Mouse (Mus musculus): Measurements from ENCODE around the gene Smad9. TPM values are rescaled to one million over a fixed set of nuclear protein-coding genes. Genes with fewer than 3 reads are reported as not detected.

Gene Smad9
- polyA plus RNA-seq (2015; fragmentation: Nextera tagmentation; extraction: Ambion mirVana) = 1.1 and 1.3 TPM in 2 replicates

DNA sequence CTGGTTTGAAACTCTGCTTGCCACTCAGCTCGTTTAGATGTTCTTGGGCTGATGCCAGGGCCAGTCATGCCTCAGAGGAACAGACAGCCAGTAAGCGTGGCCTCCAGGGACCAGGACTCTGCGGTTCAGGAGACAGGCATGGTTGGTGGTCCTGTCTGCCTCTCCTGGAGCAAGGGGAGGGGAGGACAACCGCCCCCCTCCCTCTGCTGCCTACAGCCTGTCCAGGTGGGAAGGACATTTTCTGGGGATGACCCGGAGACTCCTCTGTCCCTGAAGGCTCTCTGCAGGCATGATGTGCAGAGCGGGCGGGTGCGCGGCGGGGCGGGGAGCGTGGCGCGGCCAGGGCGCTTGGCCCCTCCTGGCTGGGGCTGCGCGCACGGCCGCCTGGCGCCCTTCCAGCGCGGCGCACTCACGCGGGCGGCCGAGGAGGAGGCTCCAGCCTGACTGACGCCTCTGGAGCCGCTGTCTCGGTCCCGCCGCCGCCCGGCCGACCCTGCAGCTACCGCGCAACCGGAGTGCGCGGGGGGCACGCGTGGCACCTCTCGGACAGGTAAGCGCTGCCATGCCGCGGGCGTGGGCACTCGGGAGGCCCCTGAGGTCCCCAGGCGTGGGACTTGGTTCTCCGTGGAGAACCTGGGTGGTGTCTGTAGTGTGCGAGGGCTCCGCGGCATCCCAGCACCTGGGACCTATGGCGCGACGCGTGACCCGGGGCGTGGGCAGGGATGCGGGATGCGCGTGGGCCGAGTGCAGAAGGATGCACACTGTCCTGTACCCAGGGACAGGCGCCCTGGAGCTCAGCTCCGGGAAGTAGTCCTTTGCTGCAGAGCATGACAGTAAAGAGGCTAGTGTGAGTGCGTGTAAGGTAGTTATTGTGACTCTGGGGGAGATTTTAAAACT, at the start of gene Smad9:
TSS of gene Smad9 (plus strand) at position 438 of the 897 bp plus-strand sequence.
- H3K27me3 ChIP-seq (ENCODE audit: control insufficient read depth, insufficient read depth, low read length) = no peaks in the 10 kb centered on the region
- peak; percentile 89 for ATAC-seq (ENCODE audit: insufficient read depth, low FRiP score)
- H3K4me1 ChIP-seq (ENCODE audit: control insufficient read depth, insufficient read depth, low read length) = peaks cover 17% of the 10 kb centered on the region
- peak within 1 kb of the TSS; percentile 76 for H3K4me3 ChIP-seq (replicated peaks; ENCODE audit: low read length)
- peaks cover 5% of the 10 kb centered on the region for H3K36me3 ChIP-seq (ENCODE audit: control insufficient read depth, insufficient read depth, low read length)
- H3K4me2 ChIP-seq (ENCODE audit: low read depth, low read length) = peak within 1 kb of the TSS; percentile 98
- H3K27ac ChIP-seq (ENCODE audit: low read length) = peak within 1 kb of the TSS; percentile 72
- H3K9ac ChIP-seq (ENCODE audit: low read length) = peak within 1 kb of the TSS; percentile 84
- 1% methylated on average over 62 of the region's 66 CpGs for WGBS
- H3K9me3 ChIP-seq (replicated peaks; ENCODE audit: control insufficient read depth, low read length) = no peaks in the 10 kb centered on the region

DNA sequence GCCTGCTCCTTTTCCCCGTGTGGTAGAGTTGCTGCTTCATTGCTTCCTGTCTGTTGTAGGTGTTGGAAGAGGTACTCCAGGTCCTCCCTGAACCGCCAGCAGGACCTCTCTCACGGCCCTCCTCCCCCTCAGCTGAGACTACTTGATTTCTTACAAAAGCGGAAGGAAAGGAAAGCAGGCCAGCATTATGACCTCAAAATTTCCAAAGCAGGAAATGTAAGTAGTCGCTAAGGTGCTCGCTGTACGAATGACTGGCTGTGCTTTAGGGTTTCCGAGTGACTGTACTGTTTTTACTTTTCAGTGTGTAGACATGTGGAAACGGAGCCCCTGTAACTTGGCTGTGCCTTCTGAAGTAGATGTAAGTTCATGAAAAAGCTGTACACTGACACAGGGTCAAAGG, 46.4 kb upstream of the Smad9 start:
- H3K9me3 ChIP-seq (replicated peaks; ENCODE audit: control insufficient read depth, low read length) = no peaks in the 10 kb centered on the region
- no peak overlapping the region for H3K9ac ChIP-seq (ENCODE audit: low read length)
- no peaks in the 10 kb centered on the region for H3K27me3 ChIP-seq (ENCODE audit: control insufficient read depth, insufficient read depth, low read length)
- ATAC-seq (ENCODE audit: insufficient read depth, low FRiP score) = no peak
- WGBS = 83% methylated on average over 9 of the region's 9 CpGs
- H3K36me3 ChIP-seq (ENCODE audit: control insufficient read depth, insufficient read depth, low read length) = peaks cover 35% of the 10 kb centered on the region
- H3K4me1 ChIP-seq (ENCODE audit: control insufficient read depth, insufficient read depth, low read length) = no peaks in the 10 kb centered on the region
- H3K4me3 ChIP-seq (replicated peaks; ENCODE audit: low read length) = no peak overlapping the region
- no peak overlapping the region for H3K27ac ChIP-seq (ENCODE audit: low read length)
- no peak overlapping the region for H3K4me2 ChIP-seq (ENCODE audit: low read depth, low read length)

DNA sequence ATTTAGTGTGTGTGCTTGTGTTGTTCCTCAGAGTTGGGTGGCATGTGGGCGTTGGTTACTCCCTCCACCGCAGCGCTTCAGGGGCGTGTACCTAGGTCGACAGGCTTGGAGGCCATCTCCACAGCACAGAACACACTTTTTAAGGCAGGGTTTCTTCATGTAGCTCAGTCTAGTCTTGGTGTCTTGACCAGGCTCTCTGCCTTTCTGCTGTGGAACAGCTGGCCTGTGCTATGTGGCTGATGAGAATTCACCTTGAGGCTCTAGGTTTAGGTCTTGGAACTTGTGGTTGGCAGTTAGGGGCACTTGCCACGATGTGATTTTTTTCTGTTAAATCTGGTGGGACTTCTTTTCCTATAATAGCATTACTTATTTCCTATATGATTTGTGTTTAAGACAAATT, 41.1 kb upstream of the Smad9 start, which contains the start of gene Gm21958:
TSS of gene Gm21958 (minus strand) at position 101 of the 400 bp plus-strand sequence.
- Histone ChIP-seq H3K9ac (ENCODE audit: low read length) (no peak within 1 kb of the TSS), H3K36me3 (ENCODE audit: control insufficient read depth, insufficient read depth, low read length) (peaks cover 36% of the 10 kb centered on the region), H3K4me3 (replicated peaks; ENCODE audit: low read length) (no peak within 1 kb of the TSS), H3K4me2 (ENCODE audit: low read depth, low read length) (no peak within 1 kb of the TSS), H3K27ac (ENCODE audit: low read length) (no peak within 1 kb of the TSS), H3K27me3 (ENCODE audit: control insufficient read depth, insufficient read depth, low read length) (no peaks in the 10 kb centered on the region), H3K9me3 (replicated peaks; ENCODE audit: control insufficient read depth, low read length) (no peaks in the 10 kb centered on the region), H3K4me1 (ENCODE audit: control insufficient read depth, insufficient read depth, low read length) (no peaks in the 10 kb centered on the region)
- WGBS = 88% methylated on average over 6 of the region's 6 CpGs
- ATAC-seq (ENCODE audit: insufficient read depth, low FRiP score) = no peak

DNA sequence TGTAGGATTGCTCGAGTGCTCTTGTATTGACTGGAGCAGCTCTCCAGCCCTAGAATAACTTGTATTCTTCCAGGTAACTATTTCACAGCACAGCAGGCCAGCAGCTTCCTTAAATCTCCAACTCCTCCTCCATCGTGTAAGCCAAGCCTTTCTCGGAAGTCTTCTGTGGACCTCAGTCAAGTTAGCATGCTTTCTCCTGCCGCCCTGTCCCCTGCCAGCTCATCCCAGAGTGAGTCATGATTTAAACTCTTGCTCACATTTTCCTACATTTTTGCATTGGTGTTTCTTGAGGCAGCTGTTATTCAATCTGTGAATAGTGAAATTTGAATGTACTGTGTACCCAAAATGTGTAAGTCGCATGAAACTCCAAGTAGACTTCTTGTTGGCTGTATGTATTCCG, 39.9 kb upstream of the Smad9 start:
- H3K9me3 ChIP-seq (replicated peaks; ENCODE audit: control insufficient read depth, low read length) = no peaks in the 10 kb centered on the region
- 94% methylated on average over 6 of the region's 6 CpGs for WGBS
- ATAC-seq (ENCODE audit: insufficient read depth, low FRiP score) = no peak

DNA sequence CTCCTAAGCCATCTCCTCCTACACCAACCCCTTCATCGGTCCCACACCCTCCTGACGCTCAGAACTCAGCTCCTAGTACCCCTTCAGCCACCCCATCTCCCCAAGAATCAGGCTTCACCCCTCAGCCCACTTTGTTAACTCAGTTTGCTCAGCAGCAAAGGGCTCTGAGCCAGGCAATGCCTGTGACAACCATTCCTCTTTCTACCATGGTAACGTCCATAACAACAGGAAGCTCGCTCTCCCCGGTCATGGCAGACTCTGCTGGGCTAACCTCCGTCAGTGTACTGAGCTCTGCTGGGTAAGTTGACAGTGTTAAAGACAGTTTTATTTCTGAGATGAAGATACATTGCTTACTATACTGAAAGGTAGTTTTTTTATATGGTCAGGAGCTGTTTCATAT, 38.0 kb upstream of the Smad9 start:
- no peak overlapping the region for H3K4me2 ChIP-seq (ENCODE audit: low read depth, low read length)
- WGBS = 85% methylated on average over 6 of the region's 6 CpGs
- no peak overlapping the region for H3K27ac ChIP-seq (ENCODE audit: low read length)
- H3K27me3 ChIP-seq (ENCODE audit: control insufficient read depth, insufficient read depth, low read length) = no peaks in the 10 kb centered on the region
- no peak overlapping the region for H3K4me3 ChIP-seq (replicated peaks; ENCODE audit: low read length)
- no peak overlapping the region for H3K9ac ChIP-seq (ENCODE audit: low read length)
- H3K36me3 ChIP-seq (ENCODE audit: control insufficient read depth, insufficient read depth, low read length) = peaks cover 28% of the 10 kb centered on the region
- ATAC-seq (ENCODE audit: insufficient read depth, low FRiP score) = no peak
- H3K4me1 ChIP-seq (ENCODE audit: control insufficient read depth, insufficient read depth, low read length) = no peaks in the 10 kb centered on the region
- no peaks in the 10 kb centered on the region for H3K9me3 ChIP-seq (replicated peaks; ENCODE audit: control insufficient read depth, low read length)

More for the DNA sequence above, 39.9 kb upstream of the Smad9 start:
- Histone ChIP-seq H3K4me3 (replicated peaks; ENCODE audit: low read length) (no peak overlapping the region), H3K4me1 (ENCODE audit: control insufficient read depth, insufficient read depth, low read length) (no peaks in the 10 kb centered on the region), H3K27me3 (ENCODE audit: control insufficient read depth, insufficient read depth, low read length) (no peaks in the 10 kb centered on the region), H3K9ac (ENCODE audit: low read length) (no peak overlapping the region), H3K27ac (ENCODE audit: low read length) (no peak overlapping the region), H3K4me2 (ENCODE audit: low read depth, low read length) (no peak overlapping the region), H3K36me3 (ENCODE audit: control insufficient read depth, insufficient read depth, low read length) (peaks cover 28% of the 10 kb centered on the region)

DNA sequence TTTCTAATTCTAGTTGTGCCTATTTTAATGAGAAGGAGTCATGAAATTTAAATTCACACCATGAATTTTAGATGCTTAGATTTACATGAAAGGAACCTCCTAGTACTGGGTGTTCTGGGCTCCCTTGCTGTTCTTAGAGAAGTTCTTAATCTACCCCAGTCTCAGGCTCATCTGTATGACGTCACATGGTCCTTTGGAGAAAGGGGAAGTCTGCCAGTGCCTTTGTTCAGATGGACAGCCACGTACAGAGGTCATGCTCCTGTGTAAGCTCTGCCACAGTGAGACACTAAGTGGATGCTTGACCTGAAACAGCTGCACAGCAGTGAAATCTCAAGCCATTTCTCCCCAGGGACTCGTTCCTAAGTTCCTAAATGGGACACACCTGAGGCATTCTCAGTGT, 36.4 kb upstream of the Smad9 start:
- H3K27ac ChIP-seq (ENCODE audit: low read length) = no peak overlapping the region
- no peak for ATAC-seq (ENCODE audit: insufficient read depth, low FRiP score)
- H3K9ac ChIP-seq (ENCODE audit: low read length) = no peak overlapping the region
- no peaks in the 10 kb centered on the region for H3K27me3 ChIP-seq (ENCODE audit: control insufficient read depth, insufficient read depth, low read length)
- no peak overlapping the region for H3K4me2 ChIP-seq (ENCODE audit: low read depth, low read length)
- 66% methylated on average over 3 of the region's 3 CpGs for WGBS
- peaks cover 25% of the 10 kb centered on the region for H3K36me3 ChIP-seq (ENCODE audit: control insufficient read depth, insufficient read depth, low read length)
- no peak overlapping the region for H3K4me3 ChIP-seq (replicated peaks; ENCODE audit: low read length)
- H3K9me3 ChIP-seq (replicated peaks; ENCODE audit: control insufficient read depth, low read length) = no peaks in the 10 kb centered on the region
- H3K4me1 ChIP-seq (ENCODE audit: control insufficient read depth, insufficient read depth, low read length) = no peaks in the 10 kb centered on the region

DNA sequence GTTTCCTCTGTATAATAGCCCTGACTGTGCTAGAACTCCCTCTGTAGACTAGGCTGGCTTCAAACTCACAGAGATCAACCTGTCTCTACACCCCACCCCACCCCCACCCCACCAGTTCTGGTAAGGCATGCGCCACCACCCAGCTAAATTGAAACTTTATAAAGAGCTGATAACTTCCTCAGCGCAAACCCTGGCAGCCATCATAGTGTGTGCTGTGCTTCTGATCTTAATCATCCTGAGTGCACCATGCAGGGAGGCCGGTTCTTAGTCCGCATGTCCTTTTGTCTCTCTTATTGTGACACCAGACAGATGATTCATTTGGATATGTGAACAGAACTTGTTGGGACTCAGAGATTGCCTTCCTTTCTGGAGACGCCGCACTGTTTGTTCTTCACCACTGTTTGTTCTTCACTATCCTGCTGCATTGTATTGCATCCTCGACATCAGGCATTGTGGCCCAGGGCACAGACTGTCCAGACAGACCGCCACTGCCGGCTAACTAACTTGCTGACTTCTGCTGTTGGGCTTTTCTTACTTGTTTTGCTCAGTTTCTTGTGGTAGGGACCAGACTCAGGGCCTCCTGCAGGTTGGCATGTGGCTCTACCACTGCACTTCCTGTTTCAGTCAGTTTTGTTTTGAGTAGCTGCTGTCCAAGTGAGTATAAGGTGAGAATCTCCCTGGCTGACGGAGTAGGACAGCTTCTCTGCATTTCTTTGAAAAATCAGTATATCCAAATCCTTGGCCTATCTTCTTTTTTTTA, 31.5 kb upstream of the Smad9 start:
- 67% methylated on average over 10 of the region's 10 CpGs for WGBS
- Histone ChIP-seq H3K4me2 (ENCODE audit: low read depth, low read length) (no peak overlapping the region), H3K36me3 (ENCODE audit: control insufficient read depth, insufficient read depth, low read length) (peaks cover 28% of the 10 kb centered on the region), H3K27me3 (ENCODE audit: control insufficient read depth, insufficient read depth, low read length) (no peaks in the 10 kb centered on the region), H3K4me1 (ENCODE audit: control insufficient read depth, insufficient read depth, low read length) (no peaks in the 10 kb centered on the region), H3K9ac (ENCODE audit: low read length) (no peak overlapping the region), H3K9me3 (replicated peaks; ENCODE audit: control insufficient read depth, low read length) (no peaks in the 10 kb centered on the region), H3K27ac (ENCODE audit: low read length) (no peak overlapping the region), H3K4me3 (replicated peaks; ENCODE audit: low read length) (no peak overlapping the region)
- ATAC-seq (ENCODE audit: insufficient read depth, low FRiP score) = no peak

DNA sequence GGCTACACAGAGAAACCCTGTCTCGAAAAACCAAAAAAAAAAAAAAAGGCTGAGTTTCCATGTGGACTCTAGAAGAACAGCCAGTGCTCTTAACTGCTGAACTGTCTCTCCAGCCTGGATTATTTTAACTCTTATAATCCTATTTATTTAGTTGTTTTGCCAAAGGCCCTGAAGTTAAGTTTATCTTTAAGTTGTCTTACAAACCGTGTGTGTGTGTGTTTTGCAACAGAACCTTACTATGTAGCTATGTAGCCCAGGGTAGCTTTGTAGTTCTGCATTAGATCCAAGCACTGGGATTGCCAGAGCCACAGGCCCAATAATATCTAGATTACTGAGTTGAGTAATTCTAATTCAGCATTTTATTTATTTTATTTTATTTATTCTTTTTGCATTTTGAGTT, 30.0 kb upstream of the Smad9 start:
- no peaks in the 10 kb centered on the region for H3K27me3 ChIP-seq (ENCODE audit: control insufficient read depth, insufficient read depth, low read length)
- WGBS = 75% methylated on average over 2 of the region's 2 CpGs
- no peak overlapping the region for H3K9ac ChIP-seq (ENCODE audit: low read length)
- no peak overlapping the region for H3K4me3 ChIP-seq (replicated peaks; ENCODE audit: low read length)
- H3K4me1 ChIP-seq (ENCODE audit: control insufficient read depth, insufficient read depth, low read length) = no peaks in the 10 kb centered on the region
- H3K36me3 ChIP-seq (ENCODE audit: control insufficient read depth, insufficient read depth, low read length) = peaks cover 39% of the 10 kb centered on the region
- no peaks in the 10 kb centered on the region for H3K9me3 ChIP-seq (replicated peaks; ENCODE audit: control insufficient read depth, low read length)
- H3K27ac ChIP-seq (ENCODE audit: low read length) = no peak overlapping the region
- H3K4me2 ChIP-seq (ENCODE audit: low read depth, low read length) = no peak overlapping the region
- ATAC-seq (ENCODE audit: insufficient read depth, low FRiP score) = no peak

DNA sequence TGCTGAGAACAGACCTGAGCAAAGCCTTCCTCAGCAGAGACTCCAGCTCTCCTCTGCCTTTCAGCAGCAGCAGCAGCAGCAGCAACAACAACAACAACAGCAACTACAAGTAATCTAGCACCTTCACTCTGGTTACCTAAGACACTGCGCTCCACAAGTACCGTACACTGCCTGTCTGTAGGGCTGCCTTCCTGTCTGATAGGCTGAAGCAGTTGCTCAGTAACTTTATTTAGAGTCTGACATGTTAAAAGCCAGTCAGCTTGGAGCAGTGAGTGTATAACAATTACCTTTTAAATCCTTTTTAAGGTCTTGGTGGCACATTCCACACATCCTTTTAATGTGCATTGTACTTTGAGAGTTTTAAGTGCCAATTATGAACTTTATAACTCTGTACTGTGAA, 27.8 kb upstream of the Smad9 start:
- no peak overlapping the region for H3K27ac ChIP-seq (ENCODE audit: low read length)
- peaks cover 36% of the 10 kb centered on the region for H3K36me3 ChIP-seq (ENCODE audit: control insufficient read depth, insufficient read depth, low read length)
- H3K4me2 ChIP-seq (ENCODE audit: low read depth, low read length) = no peak overlapping the region
- 96% methylated on average over 2 of the region's 2 CpGs for WGBS
- no peaks in the 10 kb centered on the region for H3K9me3 ChIP-seq (replicated peaks; ENCODE audit: control insufficient read depth, low read length)
- H3K4me1 ChIP-seq (ENCODE audit: control insufficient read depth, insufficient read depth, low read length) = peaks cover 4% of the 10 kb centered on the region; the same call in 1 of the 2 replicates
- no peak overlapping the region for H3K9ac ChIP-seq (ENCODE audit: low read length)
- H3K27me3 ChIP-seq (ENCODE audit: control insufficient read depth, insufficient read depth, low read length) = no peaks in the 10 kb centered on the region
- no peak overlapping the region for H3K4me3 ChIP-seq (replicated peaks; ENCODE audit: low read length)
- ATAC-seq (ENCODE audit: insufficient read depth, low FRiP score) = no peak
